Mouse (Mus musculus) neural tube, embryonic 15.5 days (tissue): ENCODE measurements at regions not wholly inside any gene's neighbourhood (a gene's known extent, or its start where the extent isn't known, plus 50 kb on each side); places are given as distances from the start of the nearest gene placed in this dataset.

Experiments used
- ATAC-seq: fragments of 200-750 bp; cut with Nextera tagmentation; 2 replicates; pipeline ENCODE4 v1.8.0; 2017; ENCODE audit warnings: mild to moderate bottlenecking, moderate TSS enrichment, moderate library complexity; ENCODE audit not compliant: low FRiP score
- H3K27ac ChIP-seq: fragments of 300-500 bp; sonication (generic); replicated peaks from 2 replicates; pipeline ENCODE4 v1.5.1; 2015; ENCODE audit warnings: mild to moderate bottlenecking, inconsistent platforms
- H3K27me3 ChIP-seq: fragments of 300-500 bp; sonication (generic); replicated peaks from 2 replicates; pipeline ENCODE4 v1.6.1; 2015; ENCODE audit warnings: inconsistent platforms
- H3K36me3 ChIP-seq: fragments of 300-500 bp; sonication (generic); 2 replicates; pipeline ENCODE4 v1.6.1; 2015; ENCODE audit warnings: inconsistent platforms
- H3K4me1 ChIP-seq: fragments of 300-500 bp; sonication (generic); 2 replicates; pipeline ENCODE4 v1.6.1; 2015; ENCODE audit warnings: inconsistent platforms
- H3K4me2 ChIP-seq: fragments of 300-500 bp; sonication (generic); 2 replicates; pipeline ENCODE4 v1.6.1; 2015; ENCODE audit warnings: inconsistent platforms, mild to moderate bottlenecking, moderate library complexity
- H3K4me3 ChIP-seq: fragments of 300-500 bp; sonication (generic); replicated peaks from 2 replicates; pipeline ENCODE4 v1.5.1; 2015; ENCODE audit warnings: mild to moderate bottlenecking, inconsistent platforms
- H3K9ac ChIP-seq: fragments of 300-500 bp; sonication (generic); replicated peaks from 2 replicates; pipeline ENCODE4 v1.6.1; 2015; ENCODE audit warnings: mild to moderate bottlenecking, inconsistent platforms
- H3K9me3 ChIP-seq: fragments of 300-500 bp; sonication (generic); replicated peaks from 2 replicates; pipeline ENCODE4 v1.6.1; 2016; ENCODE audit warnings: inconsistent platforms
- WGBS: fragments of 180-500 bp; shearing (Covaris S2); methylation state at CpG from one replicate; pipeline ENCODE4 v1.1.7; 2015; ENCODE audit warnings: mixed read lengths; 5-methylcytosine and 5-hydroxymethylcytosine counted together

- Histone ChIP-seq H3K9me3 (no peaks in the 10 kb centered on the region), H3K27ac (no peak overlapping the region), H3K9ac (no peak overlapping the region), H3K27me3 (no peaks in the 10 kb centered on the region), H3K4me1 (no peaks in the 10 kb centered on the region), H3K36me3 (no peaks in the 10 kb centered on the region), H3K4me3 (no peak overlapping the region), H3K4me2 (no peak overlapping the region)
- ATAC-seq: no peak
- 87% methylated on average over 4 of the region's 4 CpGs for WGBS
Measured at GRCm38 (mm10) chr3:102386091-102386490, 83.6 kb upstream of the Ngf start.

GRCm38 (mm10) chr3:102384596-102384995 is 85.1 kb upstream of the Ngf start:
- no peak overlapping the region for H3K4me3 ChIP-seq
- no peaks in the 10 kb centered on the region for H3K4me1 ChIP-seq

GRCm38 (mm10) chr3:102383671-102384070 is 86.0 kb upstream of the Ngf start:
- no peak overlapping the region for H3K9ac ChIP-seq
- H3K27ac ChIP-seq: no peak overlapping the region
- no peak for ATAC-seq
- H3K36me3 ChIP-seq: no peaks in the 10 kb centered on the region
- no peak overlapping the region for H3K4me2 ChIP-seq
- no peak overlapping the region for H3K4me3 ChIP-seq
- 81% methylated on average over 8 of the region's 8 CpGs for WGBS
- H3K4me1 ChIP-seq: no peaks in the 10 kb centered on the region
- H3K9me3 ChIP-seq: no peaks in the 10 kb centered on the region
- no peaks in the 10 kb centered on the region for H3K27me3 ChIP-seq

More at GRCm38 (mm10) chr3:102384596-102384995, 85.1 kb upstream of the Ngf start:
- Histone ChIP-seq H3K9me3 (no peaks in the 10 kb centered on the region), H3K36me3 (no peaks in the 10 kb centered on the region), H3K4me2 (no peak overlapping the region), H3K27me3 (no peaks in the 10 kb centered on the region), H3K27ac (no peak overlapping the region), H3K9ac (no peak overlapping the region)
- ATAC-seq: no peak
- WGBS: 88% methylated on average over 2 of the region's 2 CpGs

- no peak for ATAC-seq
- Histone ChIP-seq H3K4me3 (no peak overlapping the region), H3K9me3 (no peaks in the 10 kb centered on the region), H3K9ac (no peak overlapping the region), H3K4me2 (no peak overlapping the region), H3K4me1 (no peaks in the 10 kb centered on the region), H3K36me3 (no peaks in the 10 kb centered on the region), H3K27me3 (no peaks in the 10 kb centered on the region), H3K27ac (no peak overlapping the region)
- WGBS: 91% methylated on average over 10 of the region's 10 CpGs
Measured at GRCm38 (mm10) chr3:102381683-102382082, 88.0 kb upstream of the Ngf start.

- H3K9me3 ChIP-seq: no peaks in the 10 kb centered on the region
- 87% methylated on average over 5 of the region's 5 CpGs for WGBS
- no peak overlapping the region for H3K9ac ChIP-seq
Measured at GRCm38 (mm10) chr3:102374381-102375060, 95.2 kb upstream of the Ngf start.

GRCm38 (mm10) chr3:102372205-102372899 is 97.4 kb upstream of the Ngf start:
- Histone ChIP-seq H3K4me2 (no peak overlapping the region), H3K4me1 (no peaks in the 10 kb centered on the region), H3K9ac (no peak overlapping the region), H3K9me3 (no peaks in the 10 kb centered on the region), H3K27ac (no peak overlapping the region), H3K27me3 (0 out of 2 replicates have a peak, but pooled peaks cover 4% of the 10 kb centered on the region), H3K4me3 (no peak overlapping the region), H3K36me3 (no peaks in the 10 kb centered on the region)
- 78% methylated on average over 8 of the region's 8 CpGs for WGBS
- ATAC-seq: no peak

More at GRCm38 (mm10) chr3:102374381-102375060, 95.2 kb upstream of the Ngf start:
- H3K27me3 ChIP-seq: no peaks in the 10 kb centered on the region
- H3K4me1 ChIP-seq: no peaks in the 10 kb centered on the region
- H3K4me2 ChIP-seq: no peak overlapping the region
- no peak overlapping the region for H3K27ac ChIP-seq
- ATAC-seq: no peak
- H3K4me3 ChIP-seq: no peak overlapping the region
- H3K36me3 ChIP-seq: no peaks in the 10 kb centered on the region

GRCm38 (mm10) chr3:102366188-102366587 is 103.5 kb upstream of the Ngf start:
- H3K9me3 ChIP-seq: 0 out of 2 replicates have a peak, but pooled peaks cover 3% of the 10 kb centered on the region
- ATAC-seq: no peak
- WGBS: 73% methylated on average over 6 of the region's 6 CpGs
- H3K4me2 ChIP-seq: no peak overlapping the region
- no peaks in the 10 kb centered on the region for H3K36me3 ChIP-seq
- no peak overlapping the region for H3K27ac ChIP-seq
- no peaks in the 10 kb centered on the region for H3K4me1 ChIP-seq
- H3K4me3 ChIP-seq: no peak overlapping the region
- H3K9ac ChIP-seq: no peak overlapping the region
- H3K27me3 ChIP-seq: peaks cover 39% of the 10 kb centered on the region

GRCm38 (mm10) chr3:102364326-102364935 is 105.3 kb upstream of the Ngf start:
- ATAC-seq: no peak
- Histone ChIP-seq H3K4me3 (no peak overlapping the region), H3K4me2 (no peak overlapping the region), H3K27me3 (peaks cover 56% of the 10 kb centered on the region), H3K27ac (no peak overlapping the region), H3K36me3 (no peaks in the 10 kb centered on the region), H3K4me1 (no peaks in the 10 kb centered on the region), H3K9me3 (0 out of 2 replicates have a peak, but pooled peaks cover 3% of the 10 kb centered on the region), H3K9ac (no peak overlapping the region)
- WGBS: 83% methylated on average over 5 of the region's 5 CpGs

- Histone ChIP-seq H3K4me3 (no peak overlapping the region), H3K9ac (no peak overlapping the region), H3K4me1 (no peaks in the 10 kb centered on the region), H3K36me3 (no peaks in the 10 kb centered on the region), H3K27ac (no peak overlapping the region), H3K9me3 (no peaks in the 10 kb centered on the region), H3K27me3 (peaks cover 82% of the 10 kb centered on the region), H3K4me2 (no peak overlapping the region)
- ATAC-seq: no peak
- WGBS: 89% methylated on average over 9 of the region's 9 CpGs
Measured at GRCm38 (mm10) chr3:102360732-102361280, 108.9 kb upstream of the Ngf start.

- H3K4me1 ChIP-seq: no peaks in the 10 kb centered on the region
- no peak overlapping the region for H3K4me3 ChIP-seq
- H3K4me2 ChIP-seq: no peak overlapping the region
- no peak for ATAC-seq
- H3K9me3 ChIP-seq: no peaks in the 10 kb centered on the region
- no peaks in the 10 kb centered on the region for H3K36me3 ChIP-seq
- 90% methylated on average over 4 of the region's 4 CpGs for WGBS
- peaks cover 89% of the 10 kb centered on the region for H3K27me3 ChIP-seq
- H3K9ac ChIP-seq: no peak overlapping the region
- no peak overlapping the region for H3K27ac ChIP-seq
Measured at GRCm38 (mm10) chr3:102358801-102359200, 110.9 kb upstream of the Ngf start.

- Histone ChIP-seq H3K27ac (no peak overlapping the region), H3K9ac (no peak overlapping the region), H3K4me2 (no peak overlapping the region), H3K4me3 (no peak overlapping the region), H3K36me3 (no peaks in the 10 kb centered on the region), H3K4me1 (no peaks in the 10 kb centered on the region), H3K9me3 (no peaks in the 10 kb centered on the region), H3K27me3 (peaks cover 73% of the 10 kb centered on the region)
- ATAC-seq: no peak
- 85% methylated on average over 7 of the region's 7 CpGs for WGBS
Measured at GRCm38 (mm10) chr3:102357062-102357610, 112.6 kb upstream of the Ngf start.
